Mouse (Mus musculus) bone marrow macrophage, adult 2 months (primary cell): ENCODE data around the gene Tab1.

Experiments used
- CTCF ChIP-seq: IDR thresholded peaks from 2 replicates; pipeline ENCODE4 v1.5.1; 2012; ENCODE audit warnings: low read depth, mild to moderate bottlenecking, low read length, moderate library complexity
- POLR2A ChIP-seq: IDR thresholded peaks from 2 replicates; pipeline ENCODE4 v1.6.1; 2012; ENCODE audit warnings: mild to moderate bottlenecking, low read depth, low read length, borderline replicate concordance

- TF ChIP-seq CTCF (no peak), POLR2A (no peak)
These were observed 57.1 kb downstream of the Tab1 start for GRCm38 (mm10) chr15:80190075-80190474.
